Mouse (Mus musculus): Measurements from ENCODE around the gene Gm5415.
"Not testable (repeated sequence)": the region's sequence is repeated elsewhere in the genome, so short reads cannot be mapped to it uniquely, and the experiment has no call there.

Gene Gm5415

GRCm38 (mm10) chr1:32547194-32547593 lies at the start of gene Gm5415:
Gm5415 (minus strand) TSS chr1:32547294.
- not testable (repeated sequence) for DNase-seq (ENCODE audit: low read depth, low spot score)

GRCm38 (mm10) chr1:32568901-32569300 lies 21.8 kb upstream of the Gm5415 start:
- DNase-seq (ENCODE audit: low read depth, low spot score) = no peak

GRCm38 (mm10) chr1:32553925-32554324 lies 6.8 kb upstream of the Gm5415 start:
- no peak for DNase-seq (ENCODE audit: low read depth, low spot score)

- no peak for DNase-seq (ENCODE audit: low read depth, low spot score)
Measured at GRCm38 (mm10) chr1:32553459-32553858, 6.4 kb upstream of the Gm5415 start.

GRCm38 (mm10) chr1:32503381-32503780 lies 43.7 kb downstream of the Gm5415 start:
- no peak for DNase-seq (ENCODE audit: low read depth, low spot score)
